In genomic region chr11:82947457-82947856, GRCm38 (mm10) we compare ENCODE assay signal across 23 mouse cellular contexts. TPM values are rescaled to one million over a fixed set of nuclear protein-coding genes. Genes with fewer than 3 reads are reported as not detected.
DNase-seq lines count a peak whose midpoint lies in the region; ATAC-seq and TF ChIP-seq lines count a peak whose summit lies in the region.
"Had no signal": no experiment of that assay in that cellular context is flagged by ENCODE, and none has a peak within 500 bp of the region (broad histone marks: within the 10 kb centered on the region; RNA-seq: fewer than 3 reads in every experiment).

No protein-coding gene starts in this region.

- H3K4me3 ChIP-seq in spleen, adult 2 months (ENCODE audit: extremely low read depth, insufficient read depth, insufficient read length) = no peak overlapping the region
- H3K4me3 ChIP-seq in midbrain, postnatal 0 days (ENCODE audit: low read depth, low read length) = no peak overlapping the region
- H3K4me3 ChIP-seq in forebrain, embryonic 10.5 days = no peak overlapping the region
- H3K4me3 ChIP-seq: embryonic facial prominence, embryonic 15.5 days; forebrain, embryonic 15.5 days; heart, embryonic 13.5 days; limb, embryonic 13.5 days; midbrain, embryonic 12.5 days; myocyte had no signal

- peak; percentile 21 to 60 for DNase-seq in spleen, adult 2 months (ENCODE audit: low read depth in 1 of 2, low spot score in 2 of 2)
- no peak for DNase-seq in spleen, postnatal 4 days (ENCODE audit: low spot score in 2 of 2)
- DNase-seq in T-cell, adult 2 months (ENCODE audit: low spot score) = peak; percentile 85
- peak; percentile 21 to 62 for DNase-seq in thymus, adult 18-20 months
- no peak for DNase-seq in midbrain, postnatal 0 days (ENCODE audit: low spot score)
- no peak for DNase-seq in frontal cortex, adult 2 months (ENCODE audit: extremely low spot score in 1 of 2, low spot score in 1 of 2)
- no peak for DNase-seq in forebrain, embryonic 10.5 days (ENCODE audit: extremely low spot score, low spot score)
- DNase-seq: adrenal gland, adult 2 months; cerebellum, adult 18-20 months; gastrocnemius, postnatal 36 days; kidney, postnatal 10 days; layer of hippocampus, adult 9-11 months; lung, postnatal 4 days; right cerebral cortex, postnatal 25 days had no signal

- no peaks in the 10 kb centered on the region for H3K9me3 ChIP-seq in midbrain, postnatal 0 days (ENCODE audit: low read length)
- H3K9me3 ChIP-seq in forebrain, embryonic 10.5 days = no peaks in the 10 kb centered on the region
- H3K9me3 ChIP-seq: embryonic facial prominence, embryonic 15.5 days; forebrain, embryonic 15.5 days; heart, embryonic 13.5 days; limb, embryonic 13.5 days; midbrain, embryonic 12.5 days had no signal

- no peak overlapping the region for H3K9ac ChIP-seq in midbrain, postnatal 0 days (replicated peaks; ENCODE audit: low read length, poor library complexity, severe bottlenecking)
- H3K9ac ChIP-seq: embryonic facial prominence, embryonic 15.5 days; forebrain, embryonic 15.5 days; heart, embryonic 13.5 days; limb, embryonic 13.5 days; midbrain, embryonic 12.5 days had no signal

- no peaks in the 10 kb centered on the region for H3K27me3 ChIP-seq in spleen, adult 2 months (ENCODE audit: control insufficient read depth, insufficient read depth, low read length)
- peaks cover 24% of the 10 kb centered on the region for H3K27me3 ChIP-seq in midbrain, postnatal 0 days (ENCODE audit: insufficient read depth, low read length)
- peaks cover 44% of the 10 kb centered on the region for H3K27me3 ChIP-seq in forebrain, embryonic 10.5 days (ENCODE audit: poor library complexity, severe bottlenecking)

- no peak for TF ChIP-seq POLR2A in spleen, adult 2 months (IDR thresholded peaks at IDR 0.05; ENCODE audit: low read depth, low read length)

- WGBS in spleen, adult 2 months = 29% methylated on average over 4 of the region's 4 CpGs
- 37% methylated on average over 4 of the region's 4 CpGs for WGBS in midbrain, postnatal 0 days
- WGBS in forebrain, embryonic 10.5 days = 52% methylated on average over 4 of the region's 4 CpGs

- no peaks in the 10 kb centered on the region for H3K36me3 ChIP-seq in spleen, adult 2 months (ENCODE audit: control insufficient read depth, insufficient read depth, low read length)
- H3K36me3 ChIP-seq in midbrain, postnatal 0 days (ENCODE audit: insufficient read depth, low read length) = no peaks in the 10 kb centered on the region
- H3K36me3 ChIP-seq in forebrain, embryonic 10.5 days (replicated peaks) = no peaks in the 10 kb centered on the region
- H3K36me3 ChIP-seq: embryonic facial prominence, embryonic 15.5 days; forebrain, embryonic 15.5 days; limb, embryonic 13.5 days; midbrain, embryonic 12.5 days had no signal

- no peak for ATAC-seq in midbrain, postnatal 0 days (ENCODE audit: low FRiP score)
- ATAC-seq: forebrain, embryonic 15.5 days; intestine, embryonic 16.5 days had no signal

- H3K4me1 ChIP-seq in spleen, adult 2 months (ENCODE audit: control insufficient read depth, insufficient read depth, insufficient read length) = peaks cover 3% of the 10 kb centered on the region; the same call in 1 of the 2 replicates
- H3K4me1 ChIP-seq in midbrain, postnatal 0 days (ENCODE audit: insufficient read depth, low read length) = no peaks in the 10 kb centered on the region
- peaks cover 15% of the 10 kb centered on the region for H3K4me1 ChIP-seq in forebrain, embryonic 10.5 days

- no peak for TF ChIP-seq CTCF in spleen, adult 2 months (IDR thresholded peaks at IDR 0.05; ENCODE audit: extremely low read depth, insufficient read depth, insufficient read length, insufficient replicate concordance)
- TF ChIP-seq CTCF in midbrain, postnatal 0 days (IDR thresholded peaks at IDR 0.05) = no peak

- H3K27ac ChIP-seq in spleen, adult 2 months (ENCODE audit: insufficient read depth, low read length) = peak overlapping the region; percentile 30
- H3K27ac ChIP-seq in midbrain, postnatal 0 days (ENCODE audit: low read depth, low read length) = no peak overlapping the region
- no peak overlapping the region for H3K27ac ChIP-seq in forebrain, embryonic 10.5 days
- H3K27ac ChIP-seq: embryonic facial prominence, embryonic 15.5 days; forebrain, embryonic 15.5 days; heart, embryonic 13.5 days; limb, embryonic 13.5 days; midbrain, embryonic 12.5 days had no signal

- H3K4me2 ChIP-seq in midbrain, postnatal 0 days (ENCODE audit: low read depth, low read length, poor library complexity, severe bottlenecking) = no peak overlapping the region
- H3K4me2 ChIP-seq: embryonic facial prominence, embryonic 15.5 days; forebrain, embryonic 15.5 days; heart, embryonic 13.5 days; limb, embryonic 13.5 days; midbrain, embryonic 12.5 days had no signal

RNA-seq across cellular contexts. Expression of gene Slfn5, which starts 3.7 kb away (rescaled TPM):
- polyA plus RNA-seq in spleen, adult 2 months (2012; rRNA removed) = 3.1 and 3.4 TPM in 2 replicates
- 3.9 and 4.0 TPM in 2 replicates for total RNA-seq in midbrain, postnatal 0 days (2014; rRNA removed)
- polyA plus RNA-seq in midbrain, postnatal 0 days (2015; fragmentation: Nextera tagmentation; extraction: Ambion mirVana) = 2.0 and 2.5 TPM in 2 replicates
- polyA plus RNA-seq in frontal cortex, adult 2 months (2012; rRNA removed) = 4.6 and 5.1 TPM in 2 replicates
- polyA plus RNA-seq in forebrain, embryonic 10.5 days (2016; fragmentation: Nextera tagmentation; extraction: Ambion mirVana) = 0.31 and 0.38 TPM in 2 replicates

RNA-seq across cellular contexts. Expression of gene Unc45b, which starts 37.1 kb away (rescaled TPM):
- 0.31 and 0.82 TPM in 2 replicates for polyA plus RNA-seq in spleen, adult 2 months (2012; rRNA removed)
- 0.05 and 0.19 TPM in 2 replicates for total RNA-seq in midbrain, postnatal 0 days (2014; rRNA removed)
- 2.9 and 3.1 TPM in 2 replicates for polyA plus RNA-seq in midbrain, postnatal 0 days (2015; fragmentation: Nextera tagmentation; extraction: Ambion mirVana)
- polyA plus RNA-seq in frontal cortex, adult 2 months (2012; rRNA removed) = 2.0 and 2.5 TPM in 2 replicates
- polyA plus RNA-seq in forebrain, embryonic 10.5 days (2016; fragmentation: Nextera tagmentation; extraction: Ambion mirVana) = 0.23 and 0.31 TPM in 2 replicates

RNA-seq across cellular contexts. Expression of gene Nle1, which starts 39.2 kb away (rescaled TPM):
- 53.5 and 61.3 TPM in 2 replicates for polyA plus RNA-seq in spleen, adult 2 months (2012; rRNA removed)
- 24.9 and 28.7 TPM in 2 replicates for total RNA-seq in midbrain, postnatal 0 days (2014; rRNA removed)
- 29.8 and 30.1 TPM in 2 replicates for polyA plus RNA-seq in midbrain, postnatal 0 days (2015; fragmentation: Nextera tagmentation; extraction: Ambion mirVana)
- 35.6 and 39.1 TPM in 2 replicates for polyA plus RNA-seq in frontal cortex, adult 2 months (2012; rRNA removed)
- polyA plus RNA-seq in forebrain, embryonic 10.5 days (2016; fragmentation: Nextera tagmentation; extraction: Ambion mirVana) = 49.8 and 52.1 TPM in 2 replicates

RNA-seq across cellular contexts. Expression of gene Slfn9, which starts 44.2 kb away (rescaled TPM):
- polyA plus RNA-seq in spleen, adult 2 months (2012; rRNA removed) = 1.5 and 1.6 TPM in 2 replicates
- total RNA-seq in midbrain, postnatal 0 days (2014; rRNA removed) = 0.99 and 1.6 TPM in 2 replicates
- 0.52 and 0.53 TPM in 2 replicates for polyA plus RNA-seq in midbrain, postnatal 0 days (2015; fragmentation: Nextera tagmentation; extraction: Ambion mirVana)
- polyA plus RNA-seq in frontal cortex, adult 2 months (2012; rRNA removed) = 0.30 and 0.36 TPM in 2 replicates
- 9.4 and 10.3 TPM in 2 replicates for polyA plus RNA-seq in forebrain, embryonic 10.5 days (2016; fragmentation: Nextera tagmentation; extraction: Ambion mirVana)

RNA-seq across cellular contexts. Expression of gene Fndc8, which starts 55.5 kb away (rescaled TPM):
- polyA plus RNA-seq in spleen, adult 2 months (2012; rRNA removed) = 0.06 and 0.07 TPM in 2 replicates
- total RNA-seq in midbrain, postnatal 0 days (2014; rRNA removed) = not detected in 2 replicates
- 0.22 and 0.27 TPM in 2 replicates for polyA plus RNA-seq in midbrain, postnatal 0 days (2015; fragmentation: Nextera tagmentation; extraction: Ambion mirVana)
- not detected in 2 replicates for polyA plus RNA-seq in frontal cortex, adult 2 months (2012; rRNA removed)
- 0.18 and 0.22 TPM in 2 replicates for polyA plus RNA-seq in forebrain, embryonic 10.5 days (2016; fragmentation: Nextera tagmentation; extraction: Ambion mirVana)
- total RNA-seq: gastrocnemius, postnatal 36 days had no signal
- polyA plus RNA-seq: brain, embryonic 14.5 days; cortical plate, adult 2 months had no signal

Comparison
In these comparisons a context has a peak if more than half of its experiments do, and no peak if none do; other contexts are left out.
1. DNase-seq: peak in spleen, adult 2 months (2 of 2), T-cell, adult 2 months (single experiment) and thymus, adult 18-20 months (2 of 2); none in spleen, postnatal 4 days (0 of 2), midbrain, postnatal 0 days (single experiment), frontal cortex, adult 2 months (0 of 2) and forebrain, embryonic 10.5 days (single experiment).